Mouse (Mus musculus): ENCODE measurements around the gene Gm17490. TPM values are rescaled to one million over a fixed set of nuclear protein-coding genes. Genes with fewer than 3 reads are reported as not detected.

The Gm17490 gene
- not detected in 2 replicates for total RNA-seq (2012; rRNA removed)

GRCm38 (mm10) chr2:11625890-11626289, at the start of gene Gm17490:
Gene Gm17490 (minus strand): TSS chr2:11626264.
- H3K9ac ChIP-seq (ENCODE audit: insufficient read depth, low read depth, low read length, poor library complexity, severe bottlenecking): no peak within 1 kb of the TSS
- no peak for DNase-seq (ENCODE audit: low read depth, low spot score)
- in situ Hi-C loops (cut with MboI; ENCODE audit: low sequenced_read_pairs in 2 of 2, unreplicated experiment in 2 of 2): no loop called here
- no peak for TF ChIP-seq ZC3H11A (IDR thresholded peaks at IDR 0.05; ENCODE audit: borderline replicate concordance, low read depth, low read length)
- TF ChIP-seq ZNF384 (IDR thresholded peaks at IDR 0.05; ENCODE audit: low read depth, low read length): no peak
- no peaks in the 10 kb centered on the region for H3K4me1 ChIP-seq (ENCODE audit: control insufficient read depth in 2 of 2, insufficient read depth in 2 of 2, low read length in 2 of 2, poor library complexity in 1 of 2)
- no peaks in the 10 kb centered on the region for H3K9me3 ChIP-seq (ENCODE audit: control insufficient read depth, insufficient read depth, low read depth, low read length)
- H3K4me3 ChIP-seq (ENCODE audit: insufficient read depth in 1 of 2, low read depth in 1 of 2, low read length in 2 of 2, poor library complexity in 1 of 2, severe bottlenecking in 1 of 2): no peak within 1 kb of the TSS
- no peaks in the 10 kb centered on the region for H3K36me3 ChIP-seq (ENCODE audit: control insufficient read depth, insufficient read depth, low read length, poor library complexity, severe bottlenecking)
- H3K27ac ChIP-seq (ENCODE audit: insufficient read depth, low read depth, low read length, poor library complexity, severe bottlenecking): no peak within 1 kb of the TSS

- Histone ChIP-seq H3K9me3 (ENCODE audit: control insufficient read depth, insufficient read depth, low read depth, low read length) (no peaks in the 10 kb centered on the region), H3K27ac (ENCODE audit: insufficient read depth, low read depth, low read length, poor library complexity, severe bottlenecking) (no peak overlapping the region), H3K4me1 (ENCODE audit: control insufficient read depth in 2 of 2, insufficient read depth in 2 of 2, low read length in 2 of 2, poor library complexity in 1 of 2) (no peaks in the 10 kb centered on the region), H3K9ac (ENCODE audit: insufficient read depth, low read depth, low read length, poor library complexity, severe bottlenecking) (no peak overlapping the region), H3K4me3 (ENCODE audit: insufficient read depth in 1 of 2, low read depth in 1 of 2, low read length in 2 of 2, poor library complexity in 1 of 2, severe bottlenecking in 1 of 2) (no peak overlapping the region), H3K36me3 (ENCODE audit: control insufficient read depth, insufficient read depth, low read length, poor library complexity, severe bottlenecking) (no peaks in the 10 kb centered on the region)
- in situ Hi-C loops (cut with MboI; ENCODE audit: low sequenced_read_pairs in 2 of 2, unreplicated experiment in 2 of 2): no loop called here
- TF ChIP-seq HCFC1 (IDR thresholded peaks at IDR 0.05; ENCODE audit: borderline replicate concordance, insufficient read depth, low read length): no peak
- no peak for DNase-seq (ENCODE audit: low read depth, low spot score)
Observed at GRCm38 (mm10) chr2:11672144-11672543, 46.1 kb upstream of the Gm17490 start.

- in situ Hi-C loops (cut with MboI; ENCODE audit: low sequenced_read_pairs in 2 of 2, unreplicated experiment in 2 of 2): no loop called here
- no peak for TF ChIP-seq CHD2 (IDR thresholded peaks at IDR 0.05; ENCODE audit: low read depth, low read length)
- no peak for TF ChIP-seq HCFC1 (IDR thresholded peaks at IDR 0.05; ENCODE audit: borderline replicate concordance, insufficient read depth, low read length)
- TF ChIP-seq MAFK (IDR thresholded peaks at IDR 0.05; ENCODE audit: insufficient read depth, low read depth, low read length): no peak
- TF ChIP-seq ZC3H11A (IDR thresholded peaks at IDR 0.05; ENCODE audit: borderline replicate concordance, low read depth, low read length): no peak
- TF ChIP-seq ZNF384 (IDR thresholded peaks at IDR 0.05; ENCODE audit: low read depth, low read length): no peak
- Histone ChIP-seq H3K4me3 (ENCODE audit: insufficient read depth in 1 of 2, low read depth in 1 of 2, low read length in 2 of 2, poor library complexity in 1 of 2, severe bottlenecking in 1 of 2) (no peak overlapping the region), H3K4me1 (ENCODE audit: control insufficient read depth in 2 of 2, insufficient read depth in 2 of 2, low read length in 2 of 2, poor library complexity in 1 of 2) (no peaks in the 10 kb centered on the region), H3K9me3 (ENCODE audit: control insufficient read depth, insufficient read depth, low read depth, low read length) (no peaks in the 10 kb centered on the region), H3K9ac (ENCODE audit: insufficient read depth, low read depth, low read length, poor library complexity, severe bottlenecking) (no peak overlapping the region), H3K36me3 (ENCODE audit: control insufficient read depth, insufficient read depth, low read length, poor library complexity, severe bottlenecking) (no peaks in the 10 kb centered on the region), H3K27ac (ENCODE audit: insufficient read depth, low read depth, low read length, poor library complexity, severe bottlenecking) (no peak overlapping the region)
- no peak for DNase-seq (ENCODE audit: low read depth, low spot score)
Observed at GRCm38 (mm10) chr2:11665326-11665725, 39.3 kb upstream of the Gm17490 start.

DNA sequence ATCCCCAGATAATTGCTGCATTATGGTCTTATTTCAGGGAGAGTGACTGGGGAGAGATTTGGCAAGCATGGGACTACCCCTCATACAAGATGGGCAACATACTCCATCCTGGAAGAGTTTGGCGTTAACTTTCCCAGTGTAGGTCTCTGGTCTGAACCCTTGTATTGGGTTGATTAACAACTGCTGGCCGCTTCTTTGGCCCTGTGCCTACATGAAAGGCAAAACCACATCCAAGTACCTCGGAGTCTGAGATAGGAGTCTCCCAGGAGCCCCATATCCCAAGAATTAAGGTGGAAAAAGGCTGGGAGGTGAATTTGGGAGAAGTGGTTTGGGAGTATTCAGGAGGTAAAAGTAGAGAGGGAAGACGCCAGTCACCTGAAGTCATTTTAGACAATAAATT, 38.7 kb upstream of the Gm17490 start:
- in situ Hi-C loops (cut with MboI; ENCODE audit: low sequenced_read_pairs in 2 of 2, unreplicated experiment in 2 of 2): no loop called here

GRCm38 (mm10) chr2:11664367-11664766, 38.3 kb upstream of the Gm17490 start:
- in situ Hi-C loops (cut with MboI; ENCODE audit: low sequenced_read_pairs in 2 of 2, unreplicated experiment in 2 of 2): no loop called here
- TF ChIP-seq HCFC1 (IDR thresholded peaks at IDR 0.05; ENCODE audit: borderline replicate concordance, insufficient read depth, low read length): no peak
- no peak for TF ChIP-seq ZC3H11A (IDR thresholded peaks at IDR 0.05; ENCODE audit: borderline replicate concordance, low read depth, low read length)
- no peak for TF ChIP-seq MAFK (IDR thresholded peaks at IDR 0.05; ENCODE audit: insufficient read depth, low read depth, low read length)
- no peak for TF ChIP-seq CHD2 (IDR thresholded peaks at IDR 0.05; ENCODE audit: low read depth, low read length)
- TF ChIP-seq ZNF384 (IDR thresholded peaks at IDR 0.05; ENCODE audit: low read depth, low read length): no peak
- DNase-seq (ENCODE audit: low read depth, low spot score): no peak
- H3K9ac ChIP-seq (ENCODE audit: insufficient read depth, low read depth, low read length, poor library complexity, severe bottlenecking): no peak overlapping the region
- no peaks in the 10 kb centered on the region for H3K9me3 ChIP-seq (ENCODE audit: control insufficient read depth, insufficient read depth, low read depth, low read length)
- no peaks in the 10 kb centered on the region for H3K4me1 ChIP-seq (ENCODE audit: control insufficient read depth in 2 of 2, insufficient read depth in 2 of 2, low read length in 2 of 2, poor library complexity in 1 of 2)
- H3K27ac ChIP-seq (ENCODE audit: insufficient read depth, low read depth, low read length, poor library complexity, severe bottlenecking): no peak overlapping the region
- no peaks in the 10 kb centered on the region for H3K36me3 ChIP-seq (ENCODE audit: control insufficient read depth, insufficient read depth, low read length, poor library complexity, severe bottlenecking)
- H3K4me3 ChIP-seq (ENCODE audit: insufficient read depth in 1 of 2, low read depth in 1 of 2, low read length in 2 of 2, poor library complexity in 1 of 2, severe bottlenecking in 1 of 2): peak overlapping the region in 1 of 2 experiments; percentile 36; a peak in 2 of 4 replicates

More for the DNA sequence above, 38.7 kb upstream of the Gm17490 start:
- no peak for DNase-seq (ENCODE audit: low read depth, low spot score)
- H3K4me1 ChIP-seq (ENCODE audit: control insufficient read depth in 2 of 2, insufficient read depth in 2 of 2, low read length in 2 of 2, poor library complexity in 1 of 2): no peaks in the 10 kb centered on the region
- H3K36me3 ChIP-seq (ENCODE audit: control insufficient read depth, insufficient read depth, low read length, poor library complexity, severe bottlenecking): no peaks in the 10 kb centered on the region
- H3K27ac ChIP-seq (ENCODE audit: insufficient read depth, low read depth, low read length, poor library complexity, severe bottlenecking): no peak overlapping the region
- TF ChIP-seq HCFC1 (IDR thresholded peaks at IDR 0.05; ENCODE audit: borderline replicate concordance, insufficient read depth, low read length) (no peak), MAFK (IDR thresholded peaks at IDR 0.05; ENCODE audit: insufficient read depth, low read depth, low read length) (no peak), ZNF384 (IDR thresholded peaks at IDR 0.05; ENCODE audit: low read depth, low read length) (no peak), ZC3H11A (IDR thresholded peaks at IDR 0.05; ENCODE audit: borderline replicate concordance, low read depth, low read length) (no peak), CHD2 (IDR thresholded peaks at IDR 0.05; ENCODE audit: low read depth, low read length) (no peak)
- no peak overlapping the region for H3K9ac ChIP-seq (ENCODE audit: insufficient read depth, low read depth, low read length, poor library complexity, severe bottlenecking)
- no peaks in the 10 kb centered on the region for H3K9me3 ChIP-seq (ENCODE audit: control insufficient read depth, insufficient read depth, low read depth, low read length)
- no peak overlapping the region for H3K4me3 ChIP-seq (ENCODE audit: insufficient read depth in 1 of 2, low read depth in 1 of 2, low read length in 2 of 2, poor library complexity in 1 of 2, severe bottlenecking in 1 of 2)
